Mouse (Mus musculus) layer of hippocampus, adult 8-10 months (tissue): Measurements from ENCODE around the gene Ccdc162. TPM values are rescaled to one million over a fixed set of nuclear protein-coding genes. Genes with fewer than 3 reads are reported as not detected.

Source experiments
- DNase-seq, 2 experiments: peaks; one replicate each; pipeline ENCODE4 v3.0.0; 2022; ENCODE audit warnings: low spot score in 2 of 2
- total RNA-seq, 4 experiments: library from RNA; stranded (reverse); gene quantifications; 2 replicates each; pipeline ENCODE4 v1.2.4; 2022

Ccdc162 gene
- total RNA-seq, 4 experiments from 2014 or later: 1.1 to 2.8 (median 2.0) TPM

DNA sequence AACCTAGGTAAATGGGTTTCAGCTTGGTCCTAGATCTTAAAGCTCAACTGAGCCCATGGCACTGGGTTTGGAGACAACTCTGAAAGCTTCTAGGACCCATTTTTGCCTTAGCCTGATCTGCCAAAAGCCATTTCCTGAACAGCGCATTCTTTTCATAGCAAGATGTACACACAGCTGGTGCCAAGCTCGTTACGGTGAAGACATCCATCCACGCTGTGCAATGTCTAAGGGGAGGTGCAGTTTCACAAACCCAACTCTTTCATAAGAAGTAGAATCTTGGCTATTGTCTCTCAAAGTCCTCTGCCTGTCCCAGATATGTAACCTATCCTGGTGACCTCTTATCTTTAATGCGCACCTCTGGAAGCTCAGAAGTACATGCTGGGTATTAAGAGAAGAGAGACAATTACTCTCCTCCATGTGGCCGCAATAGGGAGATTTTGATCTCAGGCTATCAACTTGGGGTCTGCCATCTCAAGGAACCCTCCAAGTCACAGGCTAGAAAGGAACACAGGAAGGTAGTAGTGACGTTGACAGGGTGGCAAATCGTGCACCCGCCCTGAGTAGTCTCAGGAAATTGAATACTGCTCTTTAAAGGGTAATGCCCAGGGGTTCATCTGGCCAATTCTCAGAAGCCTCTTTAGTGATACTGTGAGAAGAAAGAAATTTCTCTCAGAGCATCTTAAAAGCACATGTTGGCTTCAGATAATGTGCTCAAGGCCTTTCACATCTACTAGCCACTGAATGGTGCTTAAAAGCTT, 81.0 kb downstream of the Ccdc162 start:
- no peak for DNase-seq

DNA sequence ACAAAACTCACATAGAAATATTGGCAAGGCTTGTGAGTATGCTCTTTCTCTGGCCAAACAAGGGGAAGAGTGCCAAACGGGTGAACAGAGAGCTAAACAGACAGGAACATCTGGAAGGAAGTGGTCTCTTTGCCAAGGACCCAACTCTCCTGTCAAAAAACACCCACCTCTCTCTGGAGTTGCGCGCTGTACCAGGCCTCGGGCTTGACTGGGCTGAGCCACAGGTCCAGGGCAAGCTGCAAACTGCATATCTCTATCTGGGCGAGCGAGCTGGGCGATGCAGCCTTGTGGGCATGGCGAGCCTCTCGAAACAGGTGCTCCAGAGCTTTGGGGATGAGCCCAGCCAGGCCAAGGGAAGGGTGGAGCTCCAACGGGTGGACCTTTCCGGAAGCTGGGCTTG, 82.6 kb downstream of the Ccdc162 start:
- DNase-seq: no peak

- DNase-seq: no peak
Measured at GRCm38 (mm10) chr10:41632062-41632461, 84.4 kb downstream of the Ccdc162 start.

DNA sequence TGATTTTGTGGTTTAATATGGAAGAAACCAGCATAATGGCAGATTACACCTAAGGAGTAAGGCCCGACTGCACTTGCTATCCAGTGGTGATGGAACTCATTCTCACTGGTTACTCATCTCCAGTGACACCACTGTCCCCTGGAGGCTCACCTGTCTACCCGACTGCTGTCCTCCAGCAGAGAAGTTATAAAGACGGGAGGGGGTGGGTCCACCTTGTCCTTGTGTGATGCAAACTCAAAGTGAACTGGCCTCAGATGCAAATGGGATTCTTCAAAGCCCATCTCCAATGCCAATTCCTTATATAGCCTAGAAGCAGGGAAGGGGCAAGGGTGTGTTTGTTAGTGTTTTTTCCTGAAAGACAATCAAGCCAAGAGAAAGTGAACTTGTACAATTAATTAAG, 89.4 kb downstream of the Ccdc162 start:
- DNase-seq: no peak

- DNase-seq: no peak
Measured at GRCm38 (mm10) chr10:41619988-41620387, 96.4 kb downstream of the Ccdc162 start.

GRCm38 (mm10) chr10:41615487-41615886, 100.9 kb downstream of the Ccdc162 start:
- no peak for DNase-seq

- no peak for DNase-seq
Measured at GRCm38 (mm10) chr10:41611941-41612340, 104.5 kb downstream of the Ccdc162 start.

- no peak for DNase-seq
Measured at GRCm38 (mm10) chr10:41609475-41609874, 107.0 kb downstream of the Ccdc162 start.

DNA sequence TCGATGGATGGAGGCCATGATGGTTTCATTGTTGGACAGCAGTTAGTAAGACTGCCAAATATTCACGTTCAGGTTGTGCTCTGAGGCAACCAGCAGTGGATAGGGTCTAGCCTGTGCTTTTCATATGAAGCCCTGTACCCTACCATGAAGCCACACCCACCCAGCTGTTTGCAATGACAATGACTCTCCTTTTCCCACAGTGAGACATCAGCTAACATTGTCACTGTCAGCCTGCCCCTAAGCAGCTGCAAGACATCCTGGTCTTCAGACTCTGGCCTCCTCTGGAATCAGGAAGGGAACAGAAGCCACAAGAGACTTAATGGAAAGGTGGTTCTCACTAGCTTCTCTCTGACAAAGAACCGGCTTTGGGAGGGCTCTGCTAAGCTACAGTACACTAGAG, 107.9 kb downstream of the Ccdc162 start:
- no peak for DNase-seq

DNA sequence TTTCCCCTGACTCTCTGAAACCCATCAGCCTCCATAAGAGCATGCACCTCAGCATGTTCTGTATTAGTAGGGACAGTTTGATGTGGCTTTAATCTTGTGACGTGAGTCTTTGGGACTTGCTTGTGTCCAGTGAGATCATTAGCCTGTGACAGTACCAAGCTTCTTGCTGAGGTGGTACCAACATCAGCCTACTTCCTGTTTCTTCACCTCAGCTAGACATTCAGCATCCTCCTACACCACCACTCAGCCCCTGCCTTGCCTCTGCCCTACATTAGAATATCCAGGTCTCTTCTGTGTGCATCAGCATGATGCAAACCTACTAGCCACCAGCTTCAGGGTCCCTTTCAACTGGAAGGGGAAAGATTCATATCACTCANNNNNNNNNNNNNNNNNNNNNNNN, 113.8 kb downstream of the Ccdc162 start:
- DNase-seq: no peak

DNA sequence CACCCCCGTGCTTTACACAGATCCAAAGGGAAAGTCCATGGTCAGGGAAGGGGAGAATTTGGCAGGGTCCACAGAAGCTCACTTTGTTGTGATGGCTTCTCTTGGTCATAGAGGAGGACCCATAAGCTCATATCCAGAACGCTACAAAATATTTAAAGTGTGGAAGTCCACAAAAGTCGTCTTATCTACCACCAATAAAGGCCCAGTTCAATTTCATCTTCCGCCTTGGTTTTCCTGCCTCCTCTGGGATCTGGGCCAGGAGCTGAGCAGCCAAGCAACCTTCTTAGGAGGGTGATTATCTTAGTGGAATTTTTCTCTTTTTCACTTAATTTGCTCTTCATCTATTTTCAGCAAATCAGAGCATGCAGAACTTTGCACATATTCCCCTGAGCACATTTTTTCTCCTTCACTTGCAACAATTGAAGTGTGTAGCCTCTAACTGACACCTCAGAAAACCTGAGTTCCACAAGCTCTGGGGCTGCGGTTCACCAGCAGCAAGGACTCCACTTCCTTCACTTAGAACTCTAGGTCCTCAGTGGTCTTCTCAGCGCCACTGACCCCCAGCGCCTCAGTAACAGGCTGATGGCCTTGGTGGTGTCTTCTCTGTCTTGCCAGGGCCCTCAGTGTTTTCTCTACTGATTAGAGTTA, 114.4 kb downstream of the Ccdc162 start:
- DNase-seq: no peak

DNA sequence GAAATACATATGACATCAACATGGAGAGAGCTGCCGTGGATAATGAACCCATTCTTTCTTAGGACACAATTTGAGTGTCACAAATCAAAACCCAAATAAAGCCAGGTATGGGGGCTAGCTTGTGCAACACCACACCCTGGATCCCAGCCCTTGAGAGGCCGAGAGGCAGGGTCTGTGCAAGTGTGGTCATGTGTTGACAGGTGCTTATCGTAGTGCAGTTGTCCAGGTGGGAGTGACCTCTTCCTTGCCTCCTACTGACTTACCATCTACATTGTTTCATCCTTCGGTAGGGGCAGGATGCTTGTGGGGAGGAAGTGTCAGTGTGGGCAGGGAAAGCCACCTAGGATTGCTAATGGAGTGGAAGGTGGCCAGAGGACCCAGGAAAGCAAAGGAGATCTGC, 115.1 kb downstream of the Ccdc162 start:
- no peak for DNase-seq

- DNase-seq: no peak
Measured at GRCm38 (mm10) chr10:41599051-41599450, 117.4 kb downstream of the Ccdc162 start.

- peak; percentile 12 to 14 for DNase-seq
Measured at GRCm38 (mm10) chr10:41598221-41598620, 118.2 kb downstream of the Ccdc162 start.

- no peak for DNase-seq
Measured at GRCm38 (mm10) chr10:41595550-41595949, 120.9 kb downstream of the Ccdc162 start.

DNA sequence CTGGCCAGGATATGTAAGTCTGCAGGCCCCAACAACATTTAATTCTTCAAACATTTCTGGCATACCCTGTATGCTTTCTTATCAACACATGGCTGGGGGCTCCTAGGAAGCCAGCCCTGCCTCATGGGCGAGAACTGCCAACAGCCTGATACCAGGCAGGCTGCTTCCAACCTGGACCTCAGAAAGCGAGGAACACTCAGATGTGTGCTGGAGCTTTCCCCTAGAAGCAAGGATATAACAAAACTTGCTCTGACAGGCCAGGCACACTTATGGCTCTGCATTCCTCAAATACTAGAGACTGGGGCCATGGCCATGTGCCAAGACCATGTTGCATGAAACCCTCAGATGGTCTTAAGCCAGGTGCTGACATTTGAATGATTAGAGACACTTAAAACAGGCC, 121.5 kb downstream of the Ccdc162 start:
- DNase-seq: no peak

- no peak for DNase-seq
Measured at GRCm38 (mm10) chr10:41594433-41594832, 122.0 kb downstream of the Ccdc162 start.

- DNase-seq: no peak
Measured at GRCm38 (mm10) chr10:41588616-41589015, 127.8 kb downstream of the Ccdc162 start.

- DNase-seq: no peak
Measured at GRCm38 (mm10) chr10:41586947-41587852, 129.2 kb downstream of the Ccdc162 start.

DNA sequence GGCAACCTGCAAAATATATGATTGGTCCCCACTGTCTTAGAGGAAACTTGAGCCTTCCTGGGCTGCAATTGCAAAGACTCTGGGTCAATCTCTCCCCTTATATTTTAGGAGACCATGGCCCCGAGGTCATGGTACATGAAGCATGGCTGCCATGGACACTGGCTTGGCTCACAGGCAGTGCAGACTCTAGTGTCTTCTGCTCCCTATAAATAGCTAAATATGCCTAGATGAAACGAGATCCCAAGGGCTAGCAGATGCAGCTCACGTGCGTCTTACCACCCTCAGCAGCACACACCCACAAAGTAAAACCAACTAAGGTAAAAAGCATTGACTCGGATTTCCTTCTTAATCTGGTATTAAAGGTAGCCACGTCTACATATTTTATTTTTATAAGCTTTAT, 133.1 kb downstream of the Ccdc162 start:
- no peak for DNase-seq

GRCm38 (mm10) chr10:41582901-41583361, 133.5 kb downstream of the Ccdc162 start:
- DNase-seq: no peak

DNA sequence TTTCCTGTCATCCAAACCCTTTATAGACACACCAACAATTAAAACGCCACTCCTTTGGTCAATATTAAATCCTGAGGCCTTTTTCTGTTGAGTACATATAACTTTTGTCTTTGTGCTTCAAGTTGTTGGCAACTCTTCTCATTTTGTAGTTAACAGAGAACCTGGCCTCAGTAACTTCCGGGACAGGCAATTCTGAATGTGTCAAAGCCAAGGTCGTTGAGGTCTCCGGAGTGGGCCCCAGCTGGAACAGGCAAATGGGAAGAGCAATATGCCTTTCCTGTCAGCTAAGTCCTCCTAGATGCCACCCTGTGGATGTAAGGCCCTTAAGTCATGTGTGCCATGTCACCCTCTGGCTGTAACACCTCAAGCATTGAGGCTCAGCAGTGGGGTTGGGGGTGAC, 136.0 kb downstream of the Ccdc162 start:
- no peak for DNase-seq
